Comparison of ENCODE assay signal across 17 mouse cellular contexts in the genomic region with DNA sequence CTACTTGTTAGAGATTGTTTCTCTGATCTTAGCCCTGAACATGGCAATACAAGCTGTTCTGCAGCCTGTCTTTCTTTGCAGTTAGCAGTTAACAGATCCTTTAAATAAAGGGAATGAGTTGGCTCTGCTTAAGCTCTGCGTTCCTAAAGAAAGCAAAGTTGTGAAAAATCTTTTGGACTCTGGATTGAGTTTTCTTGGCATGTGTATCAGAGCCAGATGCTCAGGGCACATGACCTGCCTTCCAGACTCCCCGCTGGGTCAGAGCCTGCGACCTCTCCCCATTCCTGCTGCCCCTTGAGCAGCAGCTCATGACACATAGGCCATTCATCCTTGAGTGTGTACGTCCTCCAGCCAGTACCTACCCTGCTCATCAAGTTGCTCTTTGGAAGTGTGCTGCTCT.
DNase-seq lines count a peak whose midpoint lies in the region; ATAC-seq and TF ChIP-seq lines count a peak whose summit lies in the region.
"Had no signal": no experiment of that assay in that cellular context is flagged by ENCODE, and none has a peak within 500 bp of the region (broad histone marks: within the 10 kb centered on the region; RNA-seq: fewer than 3 reads in every experiment).

No protein-coding gene starts in this region.

- no peaks in the 10 kb centered on the region for H3K36me3 ChIP-seq in lung, postnatal 0 days (ENCODE audit: insufficient read depth, low read length)
- H3K36me3 ChIP-seq in embryonic facial prominence, embryonic 10.5 days (replicated peaks), result no peaks in the 10 kb centered on the region
- no peaks in the 10 kb centered on the region for H3K36me3 ChIP-seq in intestine, embryonic 16.5 days (ENCODE audit: control insufficient read depth, insufficient read depth, low read length)
- H3K36me3 ChIP-seq: embryonic facial prominence, embryonic 13.5 days; midbrain, embryonic 12.5 days had no signal

- peak; percentile 28 for DNase-seq in kidney, postnatal 10 days
- no peak for DNase-seq in kidney, adult 9 months
- peak; percentile 67 for DNase-seq in lung, postnatal 0 days (ENCODE audit: low spot score)
- no peak for DNase-seq in lung, adult 18-20 months
- peak; percentile 62 for DNase-seq in embryonic facial prominence, embryonic 10.5 days (ENCODE audit: low spot score)
- DNase-seq in yolk sac, embryonic 10.5 days (ENCODE audit: low spot score), result peak; percentile 58
- DNase-seq: cerebellum, adult 18-20 months; gastrocnemius, postnatal 36 days; liver, postnatal 0 days; right cerebral cortex, postnatal 25 days; thymus, adult 2 months had no signal

- H3K4me2 ChIP-seq in lung, postnatal 0 days (replicated peaks; ENCODE audit: low read depth, low read length), result no peak overlapping the region
- H3K4me2 ChIP-seq in intestine, embryonic 16.5 days (ENCODE audit: low read depth, low read length), result no peak overlapping the region
- H3K4me2 ChIP-seq: embryonic facial prominence, embryonic 13.5 days; midbrain, embryonic 12.5 days had no signal

- no peak overlapping the region for H3K27ac ChIP-seq in lung, postnatal 0 days (ENCODE audit: low read length)
- peak overlapping the region; percentile 76 for H3K27ac ChIP-seq in embryonic facial prominence, embryonic 10.5 days (replicated peaks)
- no peak overlapping the region for H3K27ac ChIP-seq in intestine, embryonic 16.5 days (ENCODE audit: low read length)
- H3K27ac ChIP-seq: embryonic facial prominence, embryonic 13.5 days; midbrain, embryonic 12.5 days had no signal

- no peak overlapping the region for H3K9ac ChIP-seq in lung, postnatal 0 days (replicated peaks; ENCODE audit: low read depth)
- no peak overlapping the region for H3K9ac ChIP-seq in intestine, embryonic 16.5 days (ENCODE audit: low read depth, low read length)
- H3K9ac ChIP-seq: embryonic facial prominence, embryonic 13.5 days; liver, postnatal 0 days; midbrain, embryonic 12.5 days had no signal

- WGBS in lung, postnatal 0 days, result 46% methylated on average over 4 of the region's 4 CpGs
- 31% methylated on average over 4 of the region's 4 CpGs for WGBS in embryonic facial prominence, embryonic 10.5 days
- WGBS in intestine, embryonic 16.5 days, result 54% methylated on average over 4 of the region's 4 CpGs

- no peaks in the 10 kb centered on the region for H3K4me1 ChIP-seq in lung, postnatal 0 days (ENCODE audit: insufficient read depth, low read depth, low read length)
- peaks cover 85% of the 10 kb centered on the region for H3K4me1 ChIP-seq in embryonic facial prominence, embryonic 10.5 days
- peaks cover 6% of the 10 kb centered on the region; the same call in 1 of the 2 replicates for H3K4me1 ChIP-seq in intestine, embryonic 16.5 days (ENCODE audit: control insufficient read depth, insufficient read depth, low read length)
- H3K4me1 ChIP-seq: midbrain, embryonic 12.5 days had no signal

- TF ChIP-seq EP300 in lung, postnatal 0 days (IDR thresholded peaks at IDR 0.05), result no peak

- no peak overlapping the region for H3K4me3 ChIP-seq in lung, postnatal 0 days (ENCODE audit: low read depth, low read length)
- no peak overlapping the region for H3K4me3 ChIP-seq in embryonic facial prominence, embryonic 10.5 days
- H3K4me3 ChIP-seq in intestine, embryonic 16.5 days (ENCODE audit: low read length), result no peak overlapping the region
- H3K4me3 ChIP-seq: embryonic facial prominence, embryonic 13.5 days; midbrain, embryonic 12.5 days; myocyte had no signal

- ATAC-seq in lung, postnatal 0 days, result peak; percentile 62
- no peak for ATAC-seq in intestine, embryonic 16.5 days
- ATAC-seq: CD4-positive, CD25-positive, alpha-beta regulatory T cell, adult 4 months; intestine, postnatal 0 days; liver, postnatal 0 days had no signal

- H3K27me3 ChIP-seq in lung, postnatal 0 days (replicated peaks; ENCODE audit: insufficient read depth, low read length), result no peaks in the 10 kb centered on the region
- no peaks in the 10 kb centered on the region for H3K27me3 ChIP-seq in embryonic facial prominence, embryonic 10.5 days (replicated peaks; ENCODE audit: low read depth, poor library complexity, severe bottlenecking)
- no peaks in the 10 kb centered on the region for H3K27me3 ChIP-seq in intestine, embryonic 16.5 days (replicated peaks; ENCODE audit: control insufficient read depth, insufficient read depth, low read length)
- H3K27me3 ChIP-seq: midbrain, embryonic 12.5 days had no signal

- TF ChIP-seq CTCF in lung, postnatal 0 days (IDR thresholded peaks at IDR 0.05), result no peak

- no peaks in the 10 kb centered on the region for H3K9me3 ChIP-seq in lung, postnatal 0 days (ENCODE audit: low read length)
- no peaks in the 10 kb centered on the region for H3K9me3 ChIP-seq in embryonic facial prominence, embryonic 10.5 days
- H3K9me3 ChIP-seq in intestine, embryonic 16.5 days (ENCODE audit: control insufficient read depth, low read length), result 0 out of 2 replicates have a peak, but pooled peaks cover 2% of the 10 kb centered on the region

Comparison
In these comparisons a context has a peak if more than half of its experiments do, and no peak if none do; other contexts are left out.
1. DNase-seq: peak in kidney, postnatal 10 days (single experiment), lung, postnatal 0 days (single experiment), embryonic facial prominence, embryonic 10.5 days (single experiment) and yolk sac, embryonic 10.5 days (single experiment); none in kidney, adult 9 months (single experiment) and lung, adult 18-20 months (0 of 2).